Mouse (Mus musculus): Measurements from ENCODE around the gene Ewsr1.

GRCm38 (mm10) chr11:5101641-5102040 is 2.6 kb upstream of the Ewsr1 start:
- TF ChIP-seq CTCF (IDR thresholded peaks at IDR 0.05; ENCODE audit: borderline replicate concordance, insufficient read depth, low read depth, low read length) (no peak), POLR2A (IDR thresholded peaks at IDR 0.05; ENCODE audit: borderline replicate concordance, insufficient read depth, low read length) (no peak)

Measured in cerebellum, adult 2 months (tissue).